Mouse (Mus musculus) limb, embryonic 10.5 days (tissue): ENCODE measurements around the gene Camk1g. TPM values are rescaled to one million over a fixed set of nuclear protein-coding genes. Genes with fewer than 3 reads are reported as not detected.

Experiments used
- DNase-seq: peaks from one replicate; pipeline ENCODE4 v3.0.0-alpha.2; 2017; ENCODE audit warnings: low spot score
- H3K27ac ChIP-seq: fragments of 300-500 bp; sonication (generic); 2 replicates; pipeline ENCODE4 v1.5.1; 2016; ENCODE audit warnings: mild to moderate bottlenecking
- H3K27me3 ChIP-seq: fragments of 300-500 bp; sonication (generic); 2 replicates; pipeline ENCODE4 v1.6.1; 2016; ENCODE audit warnings: low read depth, mild to moderate bottlenecking; ENCODE audit not compliant: poor library complexity, severe bottlenecking
- H3K36me3 ChIP-seq: fragments of 300-500 bp; sonication (generic); 2 replicates; pipeline ENCODE4 v1.6.1; 2016; ENCODE audit warnings: mild to moderate bottlenecking, moderate library complexity
- H3K4me1 ChIP-seq: fragments of 300-500 bp; sonication (generic); 2 replicates; pipeline ENCODE4 v1.6.1; 2016
- H3K4me3 ChIP-seq: fragments of 300-500 bp; sonication (generic); 2 replicates; pipeline ENCODE4 v1.5.1; 2016; ENCODE audit warnings: mild to moderate bottlenecking, moderate library complexity
- H3K9me3 ChIP-seq: fragments of 300-500 bp; sonication (generic); replicated peaks from 2 replicates; pipeline ENCODE4 v1.6.1; 2016; ENCODE audit warnings: mild to moderate bottlenecking
- WGBS: fragments of 180-500 bp; shearing (Covaris S2); methylation state at CpG from one replicate; pipeline ENCODE4 v1.1.7; 2016; 5-methylcytosine and 5-hydroxymethylcytosine counted together
- polyA plus RNA-seq: library from polyadenylated mRNA; unstranded; fragments of >200 nt; fragmentation: Nextera tagmentation; extraction: Ambion mirVana; gene quantifications from 2 replicates; pipeline ENCODE4 v1.2.1, GENCODE M21; 2016

Gene Camk1g
- polyA plus RNA-seq, 1 experiment from 2014 or later, result 13.2 TPM

- no peak for DNase-seq
- no peaks in the 10 kb centered on the region for H3K9me3 ChIP-seq
- no peaks in the 10 kb centered on the region for H3K36me3 ChIP-seq
- no peak overlapping the region for H3K4me3 ChIP-seq
- H3K27ac ChIP-seq, result peak overlapping the region; percentile 67; the same call in 1 of the 2 replicates
- 31% methylated on average over 3 of the region's 3 CpGs for WGBS
- peaks cover 50% of the 10 kb centered on the region for H3K4me1 ChIP-seq
- H3K27me3 ChIP-seq, result no peaks in the 10 kb centered on the region
Observed at GRCm38 (mm10) chr1:193389505-193389904, 19.4 kb upstream of the Camk1g start.

- H3K27ac ChIP-seq, result peak overlapping the region; percentile 62; the same call in 1 of the 2 replicates
- no peak for DNase-seq
- H3K4me3 ChIP-seq, result no peak overlapping the region
- no peaks in the 10 kb centered on the region for H3K9me3 ChIP-seq
- no peaks in the 10 kb centered on the region for H3K27me3 ChIP-seq
- 48% methylated on average over 2 of the region's 2 CpGs for WGBS
- peaks cover 62% of the 10 kb centered on the region for H3K4me1 ChIP-seq
- H3K36me3 ChIP-seq, result no peaks in the 10 kb centered on the region
Observed at GRCm38 (mm10) chr1:193387241-193387640, 17.1 kb upstream of the Camk1g start.

- Histone ChIP-seq H3K36me3 (no peaks in the 10 kb centered on the region), H3K4me3 (no peak overlapping the region), H3K27me3 (no peaks in the 10 kb centered on the region), H3K27ac (peak overlapping the region; percentile 78), H3K9me3 (no peaks in the 10 kb centered on the region), H3K4me1 (peaks cover 73% of the 10 kb centered on the region)
- 5% methylated on average over 5 of the region's 5 CpGs for WGBS
- DNase-seq, result peak; percentile 86
Observed at GRCm38 (mm10) chr1:193386136-193386535, 16.0 kb upstream of the Camk1g start.

- Histone ChIP-seq H3K9me3 (no peaks in the 10 kb centered on the region), H3K36me3 (no peaks in the 10 kb centered on the region), H3K27ac (peak overlapping the region; percentile 83), H3K27me3 (no peaks in the 10 kb centered on the region), H3K4me1 (peaks cover 43% of the 10 kb centered on the region), H3K4me3 (peak overlapping the region; percentile 53)
- peak; percentile 80 for DNase-seq
- 8% methylated on average over 8 of the region's 8 CpGs for WGBS
Observed at GRCm38 (mm10) chr1:193382841-193383462, 12.9 kb upstream of the Camk1g start.

GRCm38 (mm10) chr1:193382435-193382834, 12.3 kb upstream of the Camk1g start:
- peak overlapping the region; percentile 83 for H3K27ac ChIP-seq
- peak; percentile 83 for DNase-seq
- no peaks in the 10 kb centered on the region for H3K27me3 ChIP-seq
- peaks cover 40% of the 10 kb centered on the region for H3K4me1 ChIP-seq
- H3K4me3 ChIP-seq, result peak overlapping the region; percentile 53
- no peaks in the 10 kb centered on the region for H3K9me3 ChIP-seq
- no peaks in the 10 kb centered on the region for H3K36me3 ChIP-seq
- WGBS, result 2% methylated on average over 8 of the region's 8 CpGs

- peak overlapping the region; percentile 83 for H3K27ac ChIP-seq
- H3K27me3 ChIP-seq, result no peaks in the 10 kb centered on the region
- H3K4me3 ChIP-seq, result peak overlapping the region; percentile 53
- H3K4me1 ChIP-seq, result peaks cover 34% of the 10 kb centered on the region
- WGBS, result 38% methylated on average over 11 of the region's 11 CpGs
- H3K36me3 ChIP-seq, result no peaks in the 10 kb centered on the region
- H3K9me3 ChIP-seq, result no peaks in the 10 kb centered on the region
- no peak for DNase-seq
Observed at GRCm38 (mm10) chr1:193381597-193382404, 11.7 kb upstream of the Camk1g start.

GRCm38 (mm10) chr1:193380877-193381276, 10.8 kb upstream of the Camk1g start:
- Histone ChIP-seq H3K4me1 (peaks cover 24% of the 10 kb centered on the region), H3K9me3 (no peaks in the 10 kb centered on the region), H3K27ac (no peak overlapping the region), H3K4me3 (no peak overlapping the region), H3K27me3 (no peaks in the 10 kb centered on the region), H3K36me3 (no peaks in the 10 kb centered on the region)
- no peak for DNase-seq
- WGBS, result 91% methylated on average over 5 of the region's 5 CpGs

- no peak for DNase-seq
- Histone ChIP-seq H3K9me3 (no peaks in the 10 kb centered on the region), H3K4me1 (peaks cover 24% of the 10 kb centered on the region), H3K4me3 (no peak overlapping the region), H3K27ac (no peak overlapping the region), H3K27me3 (no peaks in the 10 kb centered on the region), H3K36me3 (no peaks in the 10 kb centered on the region)
- 73% methylated on average over 6 of the region's 6 CpGs for WGBS
Observed at GRCm38 (mm10) chr1:193379634-193380033, 9.5 kb upstream of the Camk1g start.

- no peaks in the 10 kb centered on the region for H3K27me3 ChIP-seq
- no peak overlapping the region for H3K27ac ChIP-seq
- WGBS, result 44% methylated on average over 4 of the region's 4 CpGs
- DNase-seq, result peak; percentile 65
- H3K4me1 ChIP-seq, result peaks cover 5% of the 10 kb centered on the region
- H3K4me3 ChIP-seq, result no peak overlapping the region
- no peaks in the 10 kb centered on the region for H3K36me3 ChIP-seq
- H3K9me3 ChIP-seq, result no peaks in the 10 kb centered on the region
Observed at GRCm38 (mm10) chr1:193376478-193377134, 6.5 kb upstream of the Camk1g start.

GRCm38 (mm10) chr1:193373906-193374413, 3.9 kb upstream of the Camk1g start:
- DNase-seq, result no peak
- H3K4me1 ChIP-seq, result peaks cover 17% of the 10 kb centered on the region
- no peaks in the 10 kb centered on the region for H3K27me3 ChIP-seq
- H3K27ac ChIP-seq, result no peak overlapping the region
- H3K36me3 ChIP-seq, result no peaks in the 10 kb centered on the region
- no peaks in the 10 kb centered on the region for H3K9me3 ChIP-seq
- WGBS, result 83% methylated on average over 6 of the region's 6 CpGs
- no peak overlapping the region for H3K4me3 ChIP-seq

GRCm38 (mm10) chr1:193369091-193369490, 1.0 kb downstream of the Camk1g start:
- no peaks in the 10 kb centered on the region for H3K27me3 ChIP-seq
- H3K9me3 ChIP-seq, result no peaks in the 10 kb centered on the region
- H3K36me3 ChIP-seq, result no peaks in the 10 kb centered on the region
- 55% methylated on average over 8 of the region's 8 CpGs for WGBS
- peaks cover 29% of the 10 kb centered on the region for H3K4me1 ChIP-seq
- no peak for DNase-seq
- H3K4me3 ChIP-seq, result peak overlapping the region; percentile 52
- peak overlapping the region; percentile 78; the same call in 1 of the 2 replicates for H3K27ac ChIP-seq

- DNase-seq, result no peak
Observed at GRCm38 (mm10) chr1:193368055-193368454, 2.0 kb downstream of the Camk1g start.

More at GRCm38 (mm10) chr1:193368055-193368454, 2.0 kb downstream of the Camk1g start:
- Histone ChIP-seq H3K36me3 (no peaks in the 10 kb centered on the region), H3K27me3 (no peaks in the 10 kb centered on the region), H3K4me1 (peaks cover 29% of the 10 kb centered on the region), H3K4me3 (no peak overlapping the region), H3K27ac (0 out of 2 replicates have a peak overlapping the region, but pooled peaks have one; percentile 9), H3K9me3 (no peaks in the 10 kb centered on the region)
- WGBS, result 58% methylated on average over 10 of the region's 10 CpGs
